Mouse (Mus musculus): ENCODE measurements at regions not wholly inside any gene's neighbourhood (a gene's known extent, or its start where the extent isn't known, plus 50 kb on each side); places are given as distances from the start of the nearest gene placed in this dataset.

GRCm38 (mm10) chr1:163555185-163555584 is 151.7 kb upstream of the Gorab start:
- no peaks in the 10 kb centered on the region for H3K36me3 ChIP-seq
- no peak overlapping the region for H3K4me3 ChIP-seq
- no peaks in the 10 kb centered on the region for H3K9me3 ChIP-seq (replicated peaks)
- 67% methylated on average over 2 of the region's 2 CpGs for WGBS
- no peaks in the 10 kb centered on the region for H3K4me1 ChIP-seq (replicated peaks)
- no peak overlapping the region for H3K27ac ChIP-seq
- H3K4me2 ChIP-seq: no peak overlapping the region
- no peak overlapping the region for H3K9ac ChIP-seq
- no peaks in the 10 kb centered on the region for H3K27me3 ChIP-seq
- ATAC-seq (replicated peaks; ENCODE audit: insufficient number of reproducible peaks, insufficient read depth, low FRiP score, low read depth): no peak

- Histone ChIP-seq H3K9me3 (replicated peaks) (no peaks in the 10 kb centered on the region), H3K4me3 (no peak overlapping the region), H3K27ac (no peak overlapping the region), H3K36me3 (no peaks in the 10 kb centered on the region), H3K4me2 (no peak overlapping the region), H3K4me1 (replicated peaks) (no peaks in the 10 kb centered on the region), H3K27me3 (no peaks in the 10 kb centered on the region), H3K9ac (no peak overlapping the region)
- 60% methylated on average over 8 of the region's 8 CpGs for WGBS
- ATAC-seq (replicated peaks; ENCODE audit: insufficient number of reproducible peaks, insufficient read depth, low FRiP score, low read depth): no peak
These were observed 135.5 kb upstream of the Gorab start for GRCm38 (mm10) chr1:163538776-163539492.

GRCm38 (mm10) chr1:163530563-163530962 is 127.1 kb upstream of the Gorab start:
- 77% methylated on average over 4 of the region's 4 CpGs for WGBS
- Histone ChIP-seq H3K36me3 (no peaks in the 10 kb centered on the region), H3K4me2 (no peak overlapping the region), H3K27ac (no peak overlapping the region), H3K9me3 (replicated peaks) (no peaks in the 10 kb centered on the region), H3K4me1 (replicated peaks) (no peaks in the 10 kb centered on the region), H3K9ac (no peak overlapping the region), H3K4me3 (no peak overlapping the region), H3K27me3 (no peaks in the 10 kb centered on the region)
- ATAC-seq (replicated peaks; ENCODE audit: insufficient number of reproducible peaks, insufficient read depth, low FRiP score, low read depth): no peak

- 52% methylated on average over 5 of the region's 5 CpGs for WGBS
- ATAC-seq (replicated peaks; ENCODE audit: insufficient number of reproducible peaks, insufficient read depth, low FRiP score, low read depth): no peak
- Histone ChIP-seq H3K9me3 (replicated peaks) (no peaks in the 10 kb centered on the region), H3K4me2 (no peak overlapping the region), H3K27ac (no peak overlapping the region), H3K27me3 (no peaks in the 10 kb centered on the region), H3K4me3 (no peak overlapping the region), H3K36me3 (no peaks in the 10 kb centered on the region), H3K9ac (no peak overlapping the region), H3K4me1 (replicated peaks) (no peaks in the 10 kb centered on the region)
These were observed 114.5 kb upstream of the Gorab start for GRCm38 (mm10) chr1:163517966-163518365.

GRCm38 (mm10) chr1:163512847-163513246 is 109.4 kb upstream of the Gorab start:
- H3K36me3 ChIP-seq: no peaks in the 10 kb centered on the region
- no peak overlapping the region for H3K27ac ChIP-seq
- no peak overlapping the region for H3K4me3 ChIP-seq
- no peaks in the 10 kb centered on the region for H3K27me3 ChIP-seq
- H3K9me3 ChIP-seq (replicated peaks): no peaks in the 10 kb centered on the region
- no peaks in the 10 kb centered on the region for H3K4me1 ChIP-seq (replicated peaks)
- no peak overlapping the region for H3K4me2 ChIP-seq
- no peak overlapping the region for H3K9ac ChIP-seq
- no peak for ATAC-seq (replicated peaks; ENCODE audit: insufficient number of reproducible peaks, insufficient read depth, low FRiP score, low read depth)

- Histone ChIP-seq H3K27ac (no peak overlapping the region), H3K9me3 (replicated peaks) (no peaks in the 10 kb centered on the region), H3K9ac (no peak overlapping the region), H3K4me3 (no peak overlapping the region), H3K4me1 (replicated peaks) (no peaks in the 10 kb centered on the region), H3K27me3 (no peaks in the 10 kb centered on the region), H3K36me3 (no peaks in the 10 kb centered on the region), H3K4me2 (no peak overlapping the region)
- 51% methylated on average over 1 of the region's 1 CpGs for WGBS
- no peak for ATAC-seq (replicated peaks; ENCODE audit: insufficient number of reproducible peaks, insufficient read depth, low FRiP score, low read depth)
These were observed 108.5 kb upstream of the Gorab start for GRCm38 (mm10) chr1:163512008-163512407.

GRCm38 (mm10) chr1:163505035-163505434 is 101.6 kb upstream of the Gorab start:
- ATAC-seq (replicated peaks; ENCODE audit: insufficient number of reproducible peaks, insufficient read depth, low FRiP score, low read depth): no peak
- no peaks in the 10 kb centered on the region for H3K4me1 ChIP-seq (replicated peaks)
- no peak overlapping the region for H3K4me2 ChIP-seq
- no peak overlapping the region for H3K27ac ChIP-seq
- H3K9ac ChIP-seq: no peak overlapping the region
- H3K36me3 ChIP-seq: no peaks in the 10 kb centered on the region
- WGBS: 71% methylated on average over 7 of the region's 7 CpGs
- H3K9me3 ChIP-seq (replicated peaks): no peaks in the 10 kb centered on the region
- no peaks in the 10 kb centered on the region for H3K27me3 ChIP-seq
- H3K4me3 ChIP-seq: no peak overlapping the region

- H3K4me2 ChIP-seq: no peak overlapping the region
- H3K4me1 ChIP-seq (replicated peaks): no peaks in the 10 kb centered on the region
- H3K36me3 ChIP-seq: no peaks in the 10 kb centered on the region
- no peak overlapping the region for H3K27ac ChIP-seq
- ATAC-seq (replicated peaks; ENCODE audit: insufficient number of reproducible peaks, insufficient read depth, low FRiP score, low read depth): no peak
- H3K4me3 ChIP-seq: no peak overlapping the region
- no peaks in the 10 kb centered on the region for H3K27me3 ChIP-seq
- WGBS: 58% methylated on average over 1 of the region's 1 CpGs
- no peaks in the 10 kb centered on the region for H3K9me3 ChIP-seq (replicated peaks)
- no peak overlapping the region for H3K9ac ChIP-seq
These were observed 99.1 kb upstream of the Gorab start for GRCm38 (mm10) chr1:163502557-163502956.

GRCm38 (mm10) chr1:163498398-163498958 is 95.0 kb upstream of the Gorab start:
- no peaks in the 10 kb centered on the region for H3K9me3 ChIP-seq (replicated peaks)
- H3K9ac ChIP-seq: no peak overlapping the region
- H3K27me3 ChIP-seq: no peaks in the 10 kb centered on the region
- WGBS: 60% methylated on average over 5 of the region's 5 CpGs
- ATAC-seq (replicated peaks; ENCODE audit: insufficient number of reproducible peaks, insufficient read depth, low FRiP score, low read depth): no peak
- no peak overlapping the region for H3K4me2 ChIP-seq
- no peaks in the 10 kb centered on the region for H3K4me1 ChIP-seq (replicated peaks)
- H3K36me3 ChIP-seq: no peaks in the 10 kb centered on the region
- no peak overlapping the region for H3K4me3 ChIP-seq
- H3K27ac ChIP-seq: no peak overlapping the region

DNA sequence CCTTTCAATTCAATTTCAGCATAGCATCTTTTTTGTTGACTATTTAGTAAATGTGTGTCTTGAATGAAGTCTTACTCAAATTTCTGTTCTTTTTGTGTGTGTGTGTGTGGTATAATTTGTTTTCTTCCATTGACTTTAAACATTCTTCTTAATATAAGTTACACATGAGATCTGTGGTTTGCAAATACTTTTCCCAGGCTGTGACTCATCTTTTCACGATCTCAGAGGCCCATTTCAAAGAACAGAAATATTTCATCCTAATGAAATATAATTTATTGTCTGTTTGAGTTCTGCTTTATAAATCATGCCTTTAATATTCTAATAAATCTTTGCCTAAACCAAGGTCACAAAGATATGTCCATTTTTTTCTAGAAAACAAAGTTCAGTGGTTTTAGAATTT is 92.9 kb upstream of the Gorab start:
- ATAC-seq (replicated peaks; ENCODE audit: insufficient number of reproducible peaks, insufficient read depth, low FRiP score, low read depth): no peak
- Histone ChIP-seq H3K4me3 (no peak overlapping the region), H3K4me1 (replicated peaks) (no peaks in the 10 kb centered on the region), H3K9ac (no peak overlapping the region), H3K36me3 (no peaks in the 10 kb centered on the region), H3K9me3 (replicated peaks) (no peaks in the 10 kb centered on the region), H3K27ac (no peak overlapping the region), H3K27me3 (no peaks in the 10 kb centered on the region), H3K4me2 (no peak overlapping the region)
- WGBS: 60% methylated on average over 1 of the region's 1 CpGs

- no peak overlapping the region for H3K4me3 ChIP-seq
- no peak overlapping the region for H3K4me2 ChIP-seq
- no peak for ATAC-seq (replicated peaks; ENCODE audit: insufficient number of reproducible peaks, insufficient read depth, low FRiP score, low read depth)
- no peak overlapping the region for H3K9ac ChIP-seq
- H3K9me3 ChIP-seq (replicated peaks): no peaks in the 10 kb centered on the region
- WGBS: 43% methylated on average over 6 of the region's 6 CpGs
- no peaks in the 10 kb centered on the region for H3K27me3 ChIP-seq
- H3K4me1 ChIP-seq (replicated peaks): no peaks in the 10 kb centered on the region
- no peaks in the 10 kb centered on the region for H3K36me3 ChIP-seq
- H3K27ac ChIP-seq: no peak overlapping the region
These were observed 85.1 kb upstream of the Gorab start for GRCm38 (mm10) chr1:163488532-163488931.

DNA sequence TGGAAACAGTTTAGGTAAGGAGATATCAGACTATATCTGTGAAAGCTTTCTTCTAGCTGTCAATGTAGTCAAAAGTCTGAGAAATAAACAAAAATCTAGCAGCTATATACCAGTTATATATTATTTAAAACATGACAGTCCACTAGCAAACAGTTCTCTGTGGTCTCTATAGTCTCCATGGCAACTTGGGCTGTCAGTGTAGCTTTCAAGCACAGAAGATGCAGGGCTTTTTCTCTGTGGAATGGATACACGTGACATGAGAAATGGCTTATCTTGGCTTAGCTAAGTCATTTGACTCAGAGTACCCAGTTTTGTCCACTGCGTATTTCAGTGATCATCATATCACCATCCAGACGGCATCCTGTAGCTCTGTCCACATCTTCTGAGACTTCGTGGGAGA is 84.6 kb upstream of the Gorab start:
- H3K36me3 ChIP-seq: no peaks in the 10 kb centered on the region
- H3K9ac ChIP-seq: no peak overlapping the region
- no peak overlapping the region for H3K4me2 ChIP-seq
- no peak for ATAC-seq (replicated peaks; ENCODE audit: insufficient number of reproducible peaks, insufficient read depth, low FRiP score, low read depth)
- WGBS: 56% methylated on average over 4 of the region's 4 CpGs
- H3K27me3 ChIP-seq: no peaks in the 10 kb centered on the region
- no peaks in the 10 kb centered on the region for H3K4me1 ChIP-seq (replicated peaks)
- no peak overlapping the region for H3K4me3 ChIP-seq
- no peak overlapping the region for H3K27ac ChIP-seq
- H3K9me3 ChIP-seq (replicated peaks): no peaks in the 10 kb centered on the region

Data from heart, embryonic 15.5 days (tissue).